Mouse (Mus musculus) myocyte (in vitro differentiated cells): ENCODE data around the gene Gan. TPM values are rescaled to one million over a fixed set of nuclear protein-coding genes. Genes with fewer than 3 reads are reported as not detected.

ENCODE experiments used
- H3K27me3 ChIP-seq: one replicate; pipeline ENCODE4 v1.6.1; 2011; ENCODE audit not compliant: control insufficient read depth, insufficient read depth, insufficient read length
- H3K36me3 ChIP-seq: one replicate; pipeline ENCODE4 v1.6.1; 2011; ENCODE audit not compliant: control insufficient read depth, insufficient read depth
- H3K4me2 ChIP-seq: one replicate; pipeline ENCODE4 v1.6.1; 2011; ENCODE audit warnings: low read depth, control low read depth
- H3K4me3 ChIP-seq: one replicate; pipeline ENCODE4 v1.5.1; 2011; ENCODE audit warnings: mild to moderate bottlenecking, control low read depth, moderate library complexity
- H3K79me2 ChIP-seq: one replicate; pipeline ENCODE4 v1.6.1; 2011; ENCODE audit not compliant: control insufficient read depth, insufficient read depth
- H3ac ChIP-seq: one replicate; pipeline ENCODE4 v1.6.1; 2011; ENCODE audit not compliant: control insufficient read depth, insufficient read length
- CEBPB ChIP-seq: IDR thresholded peaks from 2 replicates; pipeline ENCODE4 v1.6.1; 2011; ENCODE audit warnings: mild to moderate bottlenecking, moderate library complexity; ENCODE audit not compliant: poor library complexity, insufficient read depth, severe bottlenecking
- E2F4 ChIP-seq: IDR thresholded peaks from one replicate; pipeline ENCODE4 v1.6.1; 2011; ENCODE audit warnings: mild to moderate bottlenecking, control low read depth, moderate library complexity; ENCODE audit not compliant: insufficient read depth
- MAX ChIP-seq: IDR thresholded peaks from one replicate; pipeline ENCODE4 v1.6.1; 2011; ENCODE audit warnings: low read depth, mild to moderate bottlenecking, control low read depth
- MYOD1 ChIP-seq, 3 experiments: IDR thresholded peaks; one replicate each; pipeline ENCODE4 v1.6.1; 2011; ENCODE audit warnings: control low read depth in 2 of 3, low read depth in 2 of 3, mild to moderate bottlenecking in 2 of 3, moderate library complexity in 1 of 3; ENCODE audit not compliant: insufficient read length in 2 of 3, control insufficient read depth in 1 of 3
- MYOG ChIP-seq, 3 experiments: IDR thresholded peaks; one replicate each; pipeline ENCODE4 v1.6.1; 2011; ENCODE audit warnings: control low read depth in 2 of 3, low read depth in 2 of 3, mild to moderate bottlenecking in 2 of 3; ENCODE audit not compliant: insufficient read length in 2 of 3, control insufficient read depth in 1 of 3, insufficient read depth in 1 of 3
- POLR2A ChIP-seq: IDR thresholded peaks from one replicate; pipeline ENCODE4 v1.6.1; 2011; ENCODE audit warnings: low read depth, mild to moderate bottlenecking, control low read depth, moderate library complexity; ENCODE audit not compliant: insufficient read length
- POLR2AphosphoS2 ChIP-seq: IDR thresholded peaks from one replicate; pipeline ENCODE4 v1.6.1; 2011; ENCODE audit warnings: low read depth, control low read depth; ENCODE audit not compliant: insufficient read length
- REST ChIP-seq: IDR thresholded peaks from one replicate; pipeline ENCODE4 v1.6.1; 2011; ENCODE audit warnings: mild to moderate bottlenecking, control low read depth, moderate library complexity; ENCODE audit not compliant: insufficient read depth, insufficient read length
- SRF ChIP-seq: IDR thresholded peaks from one replicate; pipeline ENCODE4 v1.6.1; 2011; ENCODE audit warnings: low read depth; ENCODE audit not compliant: control insufficient read depth, insufficient read length
- TCF12 ChIP-seq: IDR thresholded peaks from one replicate; pipeline ENCODE4 v1.6.1; 2011; ENCODE audit warnings: mild to moderate bottlenecking, control low read depth; ENCODE audit not compliant: poor library complexity, insufficient read depth, severe bottlenecking
- TCF3 ChIP-seq: IDR thresholded peaks from one replicate; pipeline ENCODE4 v1.6.1; 2011; ENCODE audit warnings: low read depth, control low read depth; ENCODE audit not compliant: insufficient read length
- USF1 ChIP-seq: IDR thresholded peaks from one replicate; pipeline ENCODE4 v1.6.1; 2011; ENCODE audit warnings: low read depth, mild to moderate bottlenecking, control low read depth, moderate library complexity
- polyA plus RNA-seq: library from polyadenylated mRNA; unstranded; fragments of >200 nt; fragmentation: generic; extraction: Trizol; gene quantifications from one replicate; pipeline ENCODE4 v1.2.1, GENCODE M21; 2012; ENCODE audit warnings: missing spikeins

Gene Gan
- polyA plus RNA-seq, 1 experiment = 3.7 TPM

GRCm38 (mm10) chr8:117261702-117262101, 103.8 kb downstream of the Gan start:
- H3K79me2 ChIP-seq = peaks cover 95% of the 10 kb centered on the region
- H3K27me3 ChIP-seq = no peaks in the 10 kb centered on the region
- no peak overlapping the region for H3ac ChIP-seq
- TF ChIP-seq TCF3 (no peak), MYOD1 (IDR thresholded peaks at IDR 0.05; ENCODE audit: control insufficient read depth in 1 of 3, insufficient read length in 2 of 3, low read depth in 2 of 3) (no peak), REST (no peak), USF1 (no peak), POLR2A (no peak), POLR2AphosphoS2 (no peak), SRF (no peak), TCF12 (no peak), MYOG (IDR thresholded peaks at IDR 0.05; ENCODE audit: control insufficient read depth in 1 of 3, insufficient read depth in 1 of 3, insufficient read length in 2 of 3, low read depth in 2 of 3) (no peak), CEBPB (no peak), E2F4 (no peak), MAX (no peak)
- H3K36me3 ChIP-seq = no peaks in the 10 kb centered on the region
- H3K4me3 ChIP-seq = no peak overlapping the region
- peak overlapping the region; percentile 6 for H3K4me2 ChIP-seq

GRCm38 (mm10) chr8:117262685-117263084, 104.8 kb downstream of the Gan start:
- H3K4me2 ChIP-seq = no peak overlapping the region
- no peak overlapping the region for H3K4me3 ChIP-seq
- H3K27me3 ChIP-seq = no peaks in the 10 kb centered on the region
- TF ChIP-seq TCF12 = no peak
- no peak for TF ChIP-seq E2F4
- no peak for TF ChIP-seq TCF3
- TF ChIP-seq MYOD1 (IDR thresholded peaks at IDR 0.05; ENCODE audit: control insufficient read depth in 1 of 3, insufficient read length in 2 of 3, low read depth in 2 of 3) = no peak
- TF ChIP-seq POLR2A = no peak
- no peak for TF ChIP-seq MYOG (IDR thresholded peaks at IDR 0.05; ENCODE audit: control insufficient read depth in 1 of 3, insufficient read depth in 1 of 3, insufficient read length in 2 of 3, low read depth in 2 of 3)
- no peak for TF ChIP-seq USF1
- TF ChIP-seq CEBPB = no peak
- TF ChIP-seq MAX = no peak
- TF ChIP-seq REST = no peak
- TF ChIP-seq SRF = no peak
- no peak for TF ChIP-seq POLR2AphosphoS2
- no peaks in the 10 kb centered on the region for H3K36me3 ChIP-seq
- peaks cover 95% of the 10 kb centered on the region for H3K79me2 ChIP-seq
- no peak overlapping the region for H3ac ChIP-seq

- TF ChIP-seq TCF12 (no peak), USF1 (no peak), TCF3 (no peak), POLR2A (no peak), MAX (no peak), CEBPB (no peak), SRF (no peak), MYOD1 (IDR thresholded peaks at IDR 0.05; ENCODE audit: control insufficient read depth in 1 of 3, insufficient read length in 2 of 3, low read depth in 2 of 3) (no peak), REST (no peak), E2F4 (no peak), POLR2AphosphoS2 (no peak), MYOG (IDR thresholded peaks at IDR 0.05; ENCODE audit: control insufficient read depth in 1 of 3, insufficient read depth in 1 of 3, insufficient read length in 2 of 3, low read depth in 2 of 3) (no peak)
- Histone ChIP-seq H3K79me2 (peaks cover 94% of the 10 kb centered on the region), H3K4me2 (no peak overlapping the region)
These were observed 105.5 kb downstream of the Gan start for GRCm38 (mm10) chr8:117263442-117263841.

GRCm38 (mm10) chr8:117265079-117265478, 107.1 kb downstream of the Gan start:
- Histone ChIP-seq H3ac (no peak overlapping the region), H3K36me3 (no peaks in the 10 kb centered on the region), H3K4me2 (no peak overlapping the region), H3K4me3 (no peak overlapping the region), H3K79me2 (peaks cover 94% of the 10 kb centered on the region), H3K27me3 (no peaks in the 10 kb centered on the region)
- no peak for TF ChIP-seq CEBPB

More at GRCm38 (mm10) chr8:117263442-117263841, 105.5 kb downstream of the Gan start:
- Histone ChIP-seq H3K36me3 (no peaks in the 10 kb centered on the region), H3K4me3 (no peak overlapping the region), H3ac (no peak overlapping the region), H3K27me3 (no peaks in the 10 kb centered on the region)

Other genes starting within 250 kb of the Gan start
- gene Cmc2, start 236.7 kb upstream of the Gan start, polyA plus RNA-seq = 37.1 TPM
- 9.2 TPM for gene Cenpn, start 236.4 kb upstream of the Gan start, polyA plus RNA-seq
- gene Atmin, start 214.7 kb upstream of the Gan start, polyA plus RNA-seq = 7.8 TPM
- gene 1700030J22Rik, start 179.2 kb upstream of the Gan start, polyA plus RNA-seq = 1.5 TPM
- 23.2 TPM for gene Gcsh, start 164.6 kb upstream of the Gan start, polyA plus RNA-seq
- gene Pkd1l2, start 75.7 kb upstream of the Gan start, polyA plus RNA-seq = 0.01 TPM
- gene Bco1, start 62.3 kb upstream of the Gan start, polyA plus RNA-seq = 0.02 TPM
- gene Cmip, start 98.9 kb downstream of the Gan start, polyA plus RNA-seq = 23.6 TPM